Mouse (Mus musculus) myocyte (in vitro differentiated cells): ENCODE data around the gene Gm1113.

ENCODE experiments used
- MYOG ChIP-seq, 3 experiments: IDR thresholded peaks; one replicate each; pipeline ENCODE4 v1.6.1; 2011; ENCODE audit warnings: control low read depth in 2 of 3, low read depth in 2 of 3, mild to moderate bottlenecking in 2 of 3; ENCODE audit not compliant: insufficient read length in 2 of 3, control insufficient read depth in 1 of 3, insufficient read depth in 1 of 3
- POLR2A ChIP-seq: IDR thresholded peaks from one replicate; pipeline ENCODE4 v1.6.1; 2011; ENCODE audit warnings: low read depth, mild to moderate bottlenecking, control low read depth, moderate library complexity; ENCODE audit not compliant: insufficient read length
- TCF12 ChIP-seq: IDR thresholded peaks from one replicate; pipeline ENCODE4 v1.6.1; 2011; ENCODE audit warnings: mild to moderate bottlenecking, control low read depth; ENCODE audit not compliant: poor library complexity, insufficient read depth, severe bottlenecking
- USF1 ChIP-seq: IDR thresholded peaks from one replicate; pipeline ENCODE4 v1.6.1; 2011; ENCODE audit warnings: low read depth, mild to moderate bottlenecking, control low read depth, moderate library complexity

GRCm38 (mm10) chr9:35499946-35500345 lies 18.1 kb downstream of the Gm1113 start:
- TF ChIP-seq MYOG (IDR thresholded peaks at IDR 0.05; ENCODE audit: control insufficient read depth in 1 of 3, insufficient read depth in 1 of 3, insufficient read length in 2 of 3, low read depth in 2 of 3) (no peak), POLR2A (no peak), USF1 (no peak), TCF12 (no peak)
